Comparison of ENCODE assay signal across 16 mouse cellular contexts in genomic region chr6:4534462-4535079, GRCm38 (mm10). TPM values are rescaled to one million over a fixed set of nuclear protein-coding genes. Genes with fewer than 3 reads are reported as not detected.
"Had no signal": no experiment of that assay in that cellular context is flagged by ENCODE, and none has a peak within 500 bp of the region (broad histone marks: within the 10 kb centered on the region; RNA-seq: fewer than 3 reads in every experiment).

No protein-coding gene starts in this region.

- H3K27me3 ChIP-seq: liver, embryonic 13.5 days; lung, embryonic 15.5 days; megakaryocyte, embryonic 14.5 days; midbrain, embryonic 15.5 days; neural tube, embryonic 12.5 days had no signal

- H3K4me3 ChIP-seq: left cerebral cortex, adult 2 months; liver, embryonic 13.5 days; lung, embryonic 15.5 days; megakaryocyte, embryonic 14.5 days; midbrain, embryonic 15.5 days; neural tube, embryonic 12.5 days had no signal

- H3K36me3 ChIP-seq: liver, embryonic 13.5 days; midbrain, embryonic 15.5 days had no signal

- H3K9ac ChIP-seq: liver, embryonic 13.5 days; liver, postnatal 0 days; lung, embryonic 15.5 days; midbrain, embryonic 15.5 days; neural tube, embryonic 12.5 days had no signal

- H3K4me2 ChIP-seq: liver, embryonic 13.5 days; lung, embryonic 15.5 days; midbrain, embryonic 11.5 days; midbrain, embryonic 15.5 days; neural tube, embryonic 12.5 days had no signal

- ATAC-seq: liver, postnatal 0 days; midbrain, embryonic 15.5 days had no signal

- H3K4me1 ChIP-seq: liver, embryonic 13.5 days; lung, embryonic 15.5 days; megakaryocyte, embryonic 14.5 days; midbrain, embryonic 15.5 days; neural tube, embryonic 12.5 days had no signal

- H3K27ac ChIP-seq: left cerebral cortex, adult 2 months; liver, embryonic 13.5 days; lung, embryonic 15.5 days; macrophage; midbrain, embryonic 15.5 days; neural tube, embryonic 12.5 days had no signal

- H3K9me3 ChIP-seq: liver, embryonic 13.5 days; lung, embryonic 15.5 days; megakaryocyte, embryonic 14.5 days; midbrain, embryonic 15.5 days; neural tube, embryonic 12.5 days had no signal

- DNase-seq: kidney, postnatal 10 days; liver; liver, embryonic 13.5 days; liver, postnatal 0 days; lung, postnatal 14 days; spleen, adult 18-20 months; thymus, adult 18-20 months; thymus, postnatal 14 days had no signal

RNA-seq across cellular contexts. Expression of gene Col1a2, which starts 30.0 kb away (rescaled TPM):
- total RNA-seq: neutrophil, adult 5-6 weeks had no signal
